Mouse (Mus musculus) liver, adult 2 months (tissue): ENCODE data around the gene Tanc1.

Experiments
- CTCF ChIP-seq: fragments of 200-500 bp; IDR thresholded peaks from 2 replicates; pipeline ENCODE4 v1.5.1; 2011; ENCODE audit warnings: low read depth, low read length, control low read depth
- POLR2A ChIP-seq: fragments of 200-500 bp; IDR thresholded peaks from 2 replicates; pipeline ENCODE4 v1.6.1; 2011; ENCODE audit warnings: low read length, control low read depth; ENCODE audit not compliant: insufficient read depth; ENCODE audit errors: extremely low read depth

- TF ChIP-seq CTCF (no peak), POLR2A (no peak)
Measured at GRCm38 (mm10) chr2:59710771-59711170, 98.9 kb downstream of the Tanc1 start.
